14 mouse cellular contexts compared by ENCODE assay signal in genomic region chr5:135966866-135967265, GRCm38 (mm10). TPM values are rescaled to one million over a fixed set of nuclear protein-coding genes. Genes with fewer than 3 reads are reported as not detected.
A peak's percentile ranks its signal among the peaks of the same experiment; 100 is the strongest.
DNase-seq lines count a peak whose midpoint lies in the region; ATAC-seq and TF ChIP-seq lines count a peak whose summit lies in the region.
"Had no signal": no experiment of that assay in that cellular context is flagged by ENCODE, and none has a peak within 500 bp of the region (broad histone marks: within the 10 kb centered on the region; RNA-seq: fewer than 3 reads in every experiment).

No protein-coding gene starts in this region.

- no peaks in the 10 kb centered on the region for H3K36me3 ChIP-seq in C2C12 (ENCODE audit: control insufficient read depth, insufficient read depth)

- no peak overlapping the region for H3K4me3 ChIP-seq in left cerebral cortex, adult 2 months
- H3K4me3 ChIP-seq in C2C12 (ENCODE audit: insufficient read depth, poor library complexity, severe bottlenecking), result no peak overlapping the region

- DNase-seq in CD4-positive, CD25-positive, alpha-beta regulatory T cell, adult 2 months (ENCODE audit: low read depth, low spot score), result peak; percentile 70
- DNase-seq in left cerebral cortex, adult 2 months (ENCODE audit: extremely low spot score in 1 of 2, low spot score in 2 of 2), result no peak
- DNase-seq in left cerebral cortex, postnatal 10 days (ENCODE audit: extremely low spot score in 1 of 2, low spot score in 2 of 2), result no peak
- DNase-seq in brain, embryonic 14.5 days (ENCODE audit: low read depth), result no peak
- DNase-seq in layer of hippocampus, postnatal 10 days (ENCODE audit: low spot score in 2 of 2), result no peak
- DNase-seq in adrenal gland, adult 18-20 months (ENCODE audit: low spot score in 2 of 2), result no peak
- DNase-seq: left cerebral cortex, postnatal 4 days; spleen, adult 18-20 months had no signal

- intact Hi-C loops in left cerebral cortex, adult 2 months (cut with DNase I), result no loop called here
- intact Hi-C loops in left cerebral cortex, postnatal 10 days (cut with DNase I), result no loop called here

- TF ChIP-seq POLR2A in brain, embryonic 14.5 days (IDR thresholded peaks at IDR 0.05; ENCODE audit: borderline replicate concordance, extremely low read depth, insufficient read depth, insufficient read length, poor library complexity, severe bottlenecking), result no peak

- TF ChIP-seq CTCF in left cerebral cortex, adult 2 months (IDR thresholded peaks at IDR 0.05), result peak; percentile 38
- peak; percentile 4 for TF ChIP-seq CTCF in C2C12 (IDR thresholded peaks at IDR 0.05; ENCODE audit: control insufficient read depth, insufficient read depth, insufficient read length)
- TF ChIP-seq CTCF in brain, embryonic 14.5 days (IDR thresholded peaks at IDR 0.05; ENCODE audit: borderline replicate concordance, extremely low read depth, insufficient read depth, insufficient read length), result peak; percentile 40; the same call in 1 of the 2 replicates

- H3K27me3 ChIP-seq in C2C12 (ENCODE audit: control insufficient read depth, insufficient read depth, insufficient read length), result no peaks in the 10 kb centered on the region

- H3K79me2 ChIP-seq in C2C12 (ENCODE audit: control insufficient read depth, insufficient read depth), result peaks cover under 1% of the 10 kb centered on the region

- no peak overlapping the region for H3ac ChIP-seq in C2C12 (ENCODE audit: control insufficient read depth, insufficient read length, low read depth)

- no peaks in the 10 kb centered on the region for H3K79me3 ChIP-seq in C2C12 (ENCODE audit: low read depth)

- no peak overlapping the region for H3K27ac ChIP-seq in left cerebral cortex, adult 2 months

- ATAC-seq in CD4-positive, CD25-positive, alpha-beta regulatory T cell, adult 4 months, result no peak
- ATAC-seq: forebrain, embryonic 16.5 days had no signal

TF ChIP-seq in C2C12, 6 proteins besides CTCF, POLR2A, EP300 and RAD21:
- no peak for TF ChIP-seq MAX (IDR thresholded peaks at IDR 0.05)
- TF ChIP-seq CEBPB (IDR thresholded peaks at IDR 0.05; ENCODE audit: low read depth), result no peak
- TF ChIP-seq FOSL1 (IDR thresholded peaks at IDR 0.05; ENCODE audit: insufficient read depth, low read length, poor library complexity, severe bottlenecking), result no peak
- TF ChIP-seq MYOD1 (IDR thresholded peaks at IDR 0.05; ENCODE audit: control insufficient read depth, insufficient read length, low read depth), result no peak
- no peak for TF ChIP-seq USF1 (IDR thresholded peaks at IDR 0.05; ENCODE audit: low read depth)
- no peak for TF ChIP-seq MYOG (IDR thresholded peaks at IDR 0.05; ENCODE audit: control insufficient read depth, extremely low read depth, insufficient read length)

RNA-seq across cellular contexts. Expression of gene Ssc4d, which starts 7.5 kb away (rescaled TPM):
- 1 to 10 TPM; 1.3 to 2.3 TPM for polyA plus RNA-seq in CD4-positive, CD25-positive, alpha-beta regulatory T cell, adult 4 months (2017; shearing (Covaris generic))
- 1 to 10 TPM; 1.3 to 1.5 TPM for total RNA-seq in left cerebral cortex, adult 2 months (2021)
- 1 to 10 TPM; 1.7 to 4.0 TPM for total RNA-seq in left cerebral cortex, postnatal 10 days (2021)
- 3.6 TPM for polyA plus RNA-seq in C2C12 (2012; fragmentation: generic; extraction: Trizol)
- polyA plus RNA-seq in brain, embryonic 14.5 days (2012; rRNA removed), result 2.1 and 5.1 TPM in 2 replicates
- 1 to 10 TPM; 2.1 to 2.3 TPM for total RNA-seq in layer of hippocampus, postnatal 10 days (2021)
- total RNA-seq in adrenal gland, adult 18-20 months (2021), result 1 to 10 TPM; 3.3 to 4.3 TPM

RNA-seq across cellular contexts. Expression of gene Zp3, which starts 13.0 kb away (rescaled TPM):
- not detected for polyA plus RNA-seq in CD4-positive, CD25-positive, alpha-beta regulatory T cell, adult 4 months (2017; shearing (Covaris generic))
- not detected for total RNA-seq in left cerebral cortex, adult 2 months (2021)
- total RNA-seq in left cerebral cortex, postnatal 10 days (2021), result not detected
- not detected for polyA plus RNA-seq in C2C12 (2012; fragmentation: generic; extraction: Trizol)
- 0.18 and 0.21 TPM in 2 replicates for polyA plus RNA-seq in brain, embryonic 14.5 days (2012; rRNA removed)
- not detected for total RNA-seq in layer of hippocampus, postnatal 10 days (2021)
- not detected for total RNA-seq in adrenal gland, adult 18-20 months (2021)
- total RNA-seq: left cerebral cortex, postnatal 4 days; neutrophil, adult 5-6 weeks had no signal
- polyA plus RNA-seq: forebrain, embryonic 16.5 days; intestine, embryonic 14.5 days; midbrain, embryonic 11.5 days had no signal

RNA-seq across cellular contexts. Expression of gene Dtx2, which starts 27.7 kb away (rescaled TPM):
- polyA plus RNA-seq in CD4-positive, CD25-positive, alpha-beta regulatory T cell, adult 4 months (2017; shearing (Covaris generic)), result 10 to 100 TPM in 1 of 2 experiments, 1 to 10 TPM in 1; 7.9 to 14.1 TPM
- 1 to 10 TPM; 8.0 to 9.5 TPM for total RNA-seq in left cerebral cortex, adult 2 months (2021)
- total RNA-seq in left cerebral cortex, postnatal 10 days (2021), result 1 to 10 TPM; 9.3 to 9.4 TPM
- polyA plus RNA-seq in C2C12 (2012; fragmentation: generic; extraction: Trizol), result 20.3 TPM
- polyA plus RNA-seq in brain, embryonic 14.5 days (2012; rRNA removed), result 26.7 and 28.4 TPM in 2 replicates
- 10 to 100 TPM; 10.0 to 12.4 TPM for total RNA-seq in layer of hippocampus, postnatal 10 days (2021)
- total RNA-seq in adrenal gland, adult 18-20 months (2021), result 10 to 100 TPM; 12.8 to 18.7 TPM

RNA-seq across cellular contexts. Expression of gene Ywhag, which starts 32.5 kb away (rescaled TPM):
- 10 to 100 TPM; 29.6 to 47.8 TPM for polyA plus RNA-seq in CD4-positive, CD25-positive, alpha-beta regulatory T cell, adult 4 months (2017; shearing (Covaris generic))
- total RNA-seq in left cerebral cortex, adult 2 months (2021), result 1,000 to 10,000 TPM; 1,191 to 1,224 TPM
- 1,000 to 10,000 TPM; 1,621 to 1,667 TPM for total RNA-seq in left cerebral cortex, postnatal 10 days (2021)
- 227 TPM for polyA plus RNA-seq in C2C12 (2012; fragmentation: generic; extraction: Trizol)
- polyA plus RNA-seq in brain, embryonic 14.5 days (2012; rRNA removed), result 258 and 495 TPM in 2 replicates
- total RNA-seq in layer of hippocampus, postnatal 10 days (2021), result 1,000 to 10,000 TPM; 1,571 to 1,708 TPM
- total RNA-seq in adrenal gland, adult 18-20 months (2021), result 100 to 1,000 TPM; 665 to 853 TPM
